Mouse (Mus musculus) liver, adult 2 months (tissue): Measurements from ENCODE around the gene Hcn3.

ENCODE experiments used
- CTCF ChIP-seq: fragments of 200-500 bp; IDR thresholded peaks from 2 replicates; pipeline ENCODE4 v1.5.1; 2011; ENCODE audit warnings: low read depth, low read length, control low read depth
- POLR2A ChIP-seq: fragments of 200-500 bp; IDR thresholded peaks from 2 replicates; pipeline ENCODE4 v1.6.1; 2011; ENCODE audit warnings: low read length, control low read depth; ENCODE audit not compliant: insufficient read depth; ENCODE audit errors: extremely low read depth

DNA sequence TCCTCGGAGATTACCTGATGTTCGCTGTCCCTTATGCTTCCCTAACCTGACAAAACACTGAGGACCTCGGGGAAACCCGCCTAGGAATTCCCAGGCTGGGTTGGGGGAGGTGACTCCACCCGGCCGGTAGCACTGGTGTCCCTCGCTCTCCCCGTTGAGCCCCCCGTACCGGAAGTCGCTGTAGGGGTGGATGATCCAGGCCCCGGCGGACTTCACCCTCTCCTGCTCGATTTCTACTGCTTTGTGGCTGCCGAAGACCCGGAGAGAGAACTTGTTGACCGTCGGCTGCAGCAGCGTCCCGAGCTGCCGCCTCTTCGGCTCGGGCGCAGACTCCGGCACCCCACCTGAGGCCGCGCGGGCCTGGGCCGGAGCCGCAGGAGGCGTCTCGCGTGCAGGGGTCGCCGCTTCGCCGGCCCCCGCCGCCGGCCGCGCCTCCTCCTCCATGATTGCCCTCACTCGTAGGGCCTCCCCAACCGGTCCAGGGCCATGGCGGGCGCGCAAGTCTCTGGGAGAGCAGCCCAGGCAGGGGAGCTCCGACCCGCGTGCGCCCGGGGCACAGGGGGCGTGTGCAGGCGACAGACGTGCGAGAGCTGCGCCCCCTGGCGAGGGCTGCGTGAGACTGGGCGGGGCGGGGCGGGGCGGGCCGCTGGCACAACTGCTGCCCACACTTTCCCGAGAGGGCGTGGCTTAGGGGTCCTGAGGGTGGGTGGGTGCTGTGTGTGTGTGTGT, at the start of gene Hcn3:
- TF ChIP-seq CTCF, result peak; percentile 57
- no peak for TF ChIP-seq POLR2A
